Mouse (Mus musculus): ENCODE data around the gene Robo2. TPM values are rescaled to one million over a fixed set of nuclear protein-coding genes. Genes with fewer than 3 reads are reported as not detected.

Robo2 gene
- polyA plus RNA-seq, 1 experiment from 2014 or later, result 97.8 TPM

DNA sequence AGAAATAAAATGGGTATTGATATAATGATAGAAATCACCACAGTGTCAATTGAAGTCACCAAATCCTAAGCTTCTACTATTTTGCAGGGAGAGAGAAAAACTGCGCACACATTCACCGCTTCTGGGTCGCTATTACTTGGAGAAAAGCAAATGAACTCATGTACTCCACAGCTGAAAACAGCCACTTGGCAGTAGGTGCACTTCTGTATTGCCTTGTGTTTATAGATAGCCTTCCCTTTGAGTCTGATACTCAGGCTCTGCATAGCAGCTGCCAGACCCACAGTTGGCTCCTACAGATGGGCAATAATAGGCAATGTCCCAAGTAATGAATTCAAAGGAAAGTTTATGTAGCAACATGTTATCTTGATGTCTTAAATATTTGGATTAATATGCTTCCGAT, 2.1 kb downstream of the Robo2 start:
- ATAC-seq (replicated peaks; ENCODE audit: low FRiP score), result no peak
- 39% methylated on average over 4 of the region's 4 CpGs for WGBS
- H3K9ac ChIP-seq, result peak overlapping the region; percentile 58

DNA sequence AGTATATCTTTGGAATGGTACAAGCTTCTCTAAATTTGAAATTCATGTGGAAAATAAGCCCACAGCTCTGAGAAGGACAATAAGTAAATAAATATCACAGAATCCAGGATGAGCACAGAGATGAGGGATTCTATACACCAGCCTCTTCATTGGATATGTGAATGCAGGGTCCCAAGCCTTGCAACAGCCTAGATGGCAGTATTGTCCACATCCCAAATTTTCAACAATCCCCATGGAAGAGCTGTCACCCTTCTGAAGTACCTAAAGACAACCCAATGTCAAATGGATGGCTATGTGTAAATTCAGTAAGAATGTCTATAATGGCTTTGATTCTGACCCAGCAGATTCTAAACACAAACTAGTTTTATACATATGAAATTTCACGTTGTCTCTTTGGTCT, 3.1 kb downstream of the Robo2 start:
- Histone ChIP-seq H3K4me3 (replicated peaks) (peak overlapping the region; percentile 63), H3K36me3 (no peaks in the 10 kb centered on the region), H3K4me2 (peak overlapping the region; percentile 89), H3K27me3 (no peaks in the 10 kb centered on the region), H3K4me1 (peaks cover 12% of the 10 kb centered on the region), H3K27ac (no peak overlapping the region), H3K9ac (no peak overlapping the region), H3K9me3 (replicated peaks) (no peaks in the 10 kb centered on the region)
- ATAC-seq (replicated peaks; ENCODE audit: low FRiP score), result no peak
- WGBS, result 23% methylated on average over 1 of the region's 1 CpGs

More for the DNA sequence above, 2.1 kb downstream of the Robo2 start:
- peak overlapping the region; percentile 89 for H3K4me2 ChIP-seq
- peak overlapping the region; percentile 41; the same call in 1 of the 2 replicates for H3K27ac ChIP-seq
- no peaks in the 10 kb centered on the region for H3K27me3 ChIP-seq
- no peaks in the 10 kb centered on the region for H3K36me3 ChIP-seq
- H3K9me3 ChIP-seq (replicated peaks), result no peaks in the 10 kb centered on the region
- peaks cover 12% of the 10 kb centered on the region for H3K4me1 ChIP-seq
- H3K4me3 ChIP-seq (replicated peaks), result peak overlapping the region; percentile 63

DNA sequence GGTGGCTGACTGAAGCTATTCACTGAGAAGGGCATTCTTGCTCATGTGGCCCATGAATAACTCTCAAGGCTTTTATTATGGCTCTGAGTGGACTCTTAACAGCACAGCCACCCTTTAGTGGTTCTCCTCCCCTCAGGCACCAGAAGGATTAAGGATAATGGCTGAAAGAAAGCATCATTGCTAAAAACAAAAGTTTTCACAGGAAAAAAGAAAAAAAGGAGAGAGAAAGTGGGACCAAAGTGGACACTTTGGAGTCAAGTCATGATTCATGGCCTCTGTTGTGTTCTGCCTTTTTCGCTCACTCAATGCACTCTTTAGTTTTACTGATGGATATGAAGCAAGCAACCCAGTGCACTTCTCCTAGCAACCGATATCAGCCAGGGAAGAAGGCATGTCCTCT, 14.3 kb downstream of the Robo2 start:
- WGBS, result 83% methylated on average over 2 of the region's 2 CpGs
- Histone ChIP-seq H3K4me2 (no peak overlapping the region), H3K9me3 (replicated peaks) (no peaks in the 10 kb centered on the region), H3K4me3 (replicated peaks) (no peak overlapping the region), H3K27me3 (no peaks in the 10 kb centered on the region), H3K27ac (no peak overlapping the region), H3K9ac (no peak overlapping the region), H3K36me3 (0 out of 2 replicates have a peak, but pooled peaks cover 2% of the 10 kb centered on the region), H3K4me1 (no peaks in the 10 kb centered on the region)
- no peak for ATAC-seq (replicated peaks; ENCODE audit: low FRiP score)

DNA sequence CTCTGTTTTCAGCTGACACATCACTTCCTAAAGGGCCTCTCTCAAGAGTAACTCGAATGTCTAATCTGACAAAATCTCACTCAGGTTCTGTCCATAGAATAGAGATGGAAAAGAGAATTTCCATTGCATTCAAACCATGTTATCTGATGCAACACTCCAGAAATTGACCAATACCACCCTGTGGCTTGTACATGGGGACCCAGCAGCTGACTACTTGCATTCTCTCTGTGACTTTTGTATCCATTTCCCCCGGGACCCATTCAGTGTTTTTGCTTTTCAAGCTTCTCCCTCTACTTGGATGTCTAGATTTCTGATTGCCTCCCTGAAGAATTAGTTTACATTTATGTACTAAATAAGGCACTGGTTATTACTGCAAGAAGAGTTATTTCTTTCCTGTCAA, 15.9 kb downstream of the Robo2 start:
- WGBS, result 86% methylated on average over 2 of the region's 2 CpGs
- ATAC-seq (replicated peaks; ENCODE audit: low FRiP score), result no peak
- Histone ChIP-seq H3K4me2 (no peak overlapping the region), H3K27ac (no peak overlapping the region), H3K9me3 (replicated peaks) (no peaks in the 10 kb centered on the region), H3K36me3 (0 out of 2 replicates have a peak, but pooled peaks cover 2% of the 10 kb centered on the region), H3K9ac (no peak overlapping the region), H3K4me1 (no peaks in the 10 kb centered on the region), H3K4me3 (replicated peaks) (no peak overlapping the region), H3K27me3 (no peaks in the 10 kb centered on the region)

DNA sequence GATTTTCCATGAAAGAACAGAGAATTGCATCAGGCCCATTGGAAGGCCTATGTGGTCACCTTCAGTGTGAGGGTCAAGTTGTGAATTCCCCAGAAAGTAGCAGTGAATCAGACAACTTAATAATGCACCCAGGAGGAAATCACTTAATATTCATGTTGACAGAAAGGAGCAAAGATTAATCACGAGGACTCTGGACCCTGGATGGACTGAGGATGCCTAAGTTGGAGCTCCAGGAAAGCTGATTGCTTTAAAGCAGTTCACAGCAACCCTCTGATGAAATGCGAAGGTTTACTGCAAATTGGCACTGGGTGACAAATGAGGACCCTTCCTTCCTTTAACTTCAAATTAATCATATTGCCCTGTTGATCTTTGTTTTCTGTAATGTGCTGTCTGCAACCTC, 32.2 kb downstream of the Robo2 start:
- H3K27me3 ChIP-seq, result no peaks in the 10 kb centered on the region
- no peak for ATAC-seq (replicated peaks; ENCODE audit: low FRiP score)
- 45% methylated on average over 2 of the region's 2 CpGs for WGBS

DNA sequence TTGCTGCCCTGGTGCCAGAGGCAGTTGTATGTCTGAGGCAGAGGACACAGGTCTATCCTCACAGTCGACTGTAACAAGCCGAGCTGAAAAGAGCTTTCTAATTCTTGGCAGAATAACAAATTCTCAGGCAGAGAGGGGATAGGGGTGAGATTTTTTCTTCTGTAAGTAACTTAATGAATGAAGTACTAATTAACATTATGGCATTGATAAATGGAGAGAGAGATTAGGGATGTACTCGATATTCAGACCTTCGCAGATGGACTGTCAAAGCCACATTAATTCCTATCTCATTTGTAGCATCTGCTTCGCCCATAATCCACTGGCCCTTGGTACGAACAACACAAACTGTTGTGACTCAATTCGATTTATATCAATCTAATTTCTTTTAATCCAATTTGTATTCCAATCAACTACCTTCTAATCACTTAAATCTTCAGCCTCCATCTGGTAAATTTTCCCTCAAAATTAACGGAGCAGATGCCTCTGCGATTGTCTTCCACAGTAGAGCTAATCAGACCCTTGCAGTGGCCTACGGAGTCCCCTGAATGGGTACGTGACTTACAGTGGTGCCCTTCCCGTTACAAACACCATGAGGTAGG, 36.2 kb downstream of the Robo2 start:
- H3K4me3 ChIP-seq (replicated peaks), result no peak overlapping the region

More for the DNA sequence above, 32.2 kb downstream of the Robo2 start:
- H3K4me3 ChIP-seq (replicated peaks), result no peak overlapping the region
- H3K4me1 ChIP-seq, result no peaks in the 10 kb centered on the region
- no peak overlapping the region for H3K9ac ChIP-seq
- H3K27ac ChIP-seq, result no peak overlapping the region
- H3K36me3 ChIP-seq, result no peaks in the 10 kb centered on the region
- H3K4me2 ChIP-seq, result no peak overlapping the region
- no peaks in the 10 kb centered on the region for H3K9me3 ChIP-seq (replicated peaks)

DNA sequence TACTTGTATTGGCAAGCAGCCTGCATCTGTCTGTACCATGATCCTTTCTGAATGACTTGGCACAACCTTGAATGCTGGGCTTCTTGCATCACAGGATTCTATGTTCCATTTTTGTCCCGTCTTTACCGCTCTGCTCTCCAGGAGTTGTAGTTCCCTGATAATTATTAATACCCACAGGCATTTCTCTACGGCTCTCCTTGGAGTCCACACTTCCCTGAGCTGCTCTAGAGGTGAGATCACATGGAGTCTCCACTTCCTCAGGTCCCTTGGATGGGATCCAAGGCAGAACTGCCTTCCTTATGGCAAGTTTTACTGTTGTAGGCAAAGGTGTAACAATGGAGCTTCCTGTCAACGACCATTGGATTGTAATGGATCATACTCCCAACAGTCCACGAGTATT, 37.1 kb downstream of the Robo2 start:
- no peaks in the 10 kb centered on the region for H3K9me3 ChIP-seq (replicated peaks)
- no peak for ATAC-seq (replicated peaks; ENCODE audit: low FRiP score)
- WGBS, result 73% methylated on average over 5 of the region's 5 CpGs

More for the DNA sequence above, 36.2 kb downstream of the Robo2 start:
- Histone ChIP-seq H3K36me3 (no peaks in the 10 kb centered on the region), H3K4me2 (no peak overlapping the region), H3K27me3 (no peaks in the 10 kb centered on the region), H3K27ac (no peak overlapping the region), H3K4me1 (no peaks in the 10 kb centered on the region), H3K9ac (no peak overlapping the region), H3K9me3 (replicated peaks) (no peaks in the 10 kb centered on the region)
- ATAC-seq (replicated peaks; ENCODE audit: low FRiP score), result no peak
- 83% methylated on average over 12 of the region's 12 CpGs for WGBS

DNA sequence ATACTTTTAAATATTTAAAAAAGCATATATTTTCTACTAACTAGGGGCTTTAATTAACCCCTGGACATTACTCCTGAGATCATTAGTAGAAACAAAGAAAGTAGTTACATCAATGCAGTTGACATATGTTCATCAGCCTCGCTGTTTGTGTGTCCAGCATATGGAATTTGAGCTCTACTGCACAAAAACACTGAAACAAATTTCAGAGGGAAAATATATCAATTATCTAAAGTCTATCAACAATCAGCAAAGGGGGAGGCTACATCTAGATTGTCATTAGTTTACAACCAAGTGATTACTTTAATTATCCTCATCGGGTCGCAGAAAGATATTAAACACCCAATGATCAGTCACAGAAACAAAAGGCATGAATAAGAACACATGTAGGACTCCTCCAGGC, 38.2 kb downstream of the Robo2 start:
- 68% methylated on average over 3 of the region's 3 CpGs for WGBS
- ATAC-seq (replicated peaks; ENCODE audit: low FRiP score), result no peak
- Histone ChIP-seq H3K36me3 (no peaks in the 10 kb centered on the region), H3K9me3 (replicated peaks) (no peaks in the 10 kb centered on the region), H3K4me1 (no peaks in the 10 kb centered on the region), H3K27ac (no peak overlapping the region), H3K9ac (no peak overlapping the region), H3K4me3 (replicated peaks) (no peak overlapping the region), H3K4me2 (no peak overlapping the region), H3K27me3 (no peaks in the 10 kb centered on the region)

More for the DNA sequence above, 37.1 kb downstream of the Robo2 start:
- Histone ChIP-seq H3K9ac (no peak overlapping the region), H3K27ac (no peak overlapping the region), H3K27me3 (no peaks in the 10 kb centered on the region), H3K36me3 (no peaks in the 10 kb centered on the region), H3K4me3 (replicated peaks) (no peak overlapping the region), H3K4me2 (no peak overlapping the region), H3K4me1 (no peaks in the 10 kb centered on the region)

DNA sequence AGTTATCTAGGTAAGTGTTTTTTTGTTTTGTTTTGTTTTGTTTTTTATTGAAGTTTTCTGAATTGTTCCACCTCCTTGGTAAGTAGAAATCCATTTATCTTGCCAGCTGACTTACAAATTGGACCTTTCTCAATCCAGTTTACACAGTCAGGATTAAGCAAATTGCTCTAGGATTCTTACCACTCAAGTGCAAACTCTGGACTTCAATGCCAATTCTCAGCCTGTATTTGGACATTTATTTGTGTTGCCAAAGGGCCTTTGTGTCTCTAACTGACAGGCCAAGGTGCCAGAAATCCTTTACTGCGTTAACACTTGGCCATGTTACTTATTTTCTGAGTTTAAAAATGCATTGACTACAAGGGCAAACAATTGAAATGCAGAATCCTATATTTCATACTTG, 38.7 kb downstream of the Robo2 start:
- H3K4me3 ChIP-seq (replicated peaks), result no peak overlapping the region
- no peaks in the 10 kb centered on the region for H3K4me1 ChIP-seq
- no peak overlapping the region for H3K4me2 ChIP-seq
- no peak for ATAC-seq (replicated peaks; ENCODE audit: low FRiP score)
- H3K36me3 ChIP-seq, result no peaks in the 10 kb centered on the region
- no peaks in the 10 kb centered on the region for H3K9me3 ChIP-seq (replicated peaks)
- no peaks in the 10 kb centered on the region for H3K27me3 ChIP-seq
- H3K9ac ChIP-seq, result no peak overlapping the region
- no peak overlapping the region for H3K27ac ChIP-seq
- 91% methylated on average over 1 of the region's 1 CpGs for WGBS

DNA sequence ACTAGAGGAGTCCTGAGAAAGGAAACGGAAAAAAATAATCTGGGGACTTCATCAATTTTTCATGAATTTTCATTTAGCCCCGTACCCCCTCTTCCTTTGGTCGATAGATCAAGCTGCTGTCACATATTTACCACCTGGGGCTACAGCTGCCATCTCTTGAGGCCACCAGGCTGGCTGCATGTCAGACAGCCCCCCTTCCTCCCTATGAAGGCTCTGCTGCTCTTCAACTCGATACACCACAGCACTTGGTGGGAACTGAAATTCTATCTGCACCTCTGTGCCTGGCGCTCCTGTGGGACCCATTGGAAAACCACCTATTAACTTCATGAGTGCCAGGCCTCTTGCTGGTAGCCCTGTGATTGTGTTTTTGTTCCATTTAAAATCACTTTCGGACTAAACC, 63.2 kb downstream of the Robo2 start:
- no peaks in the 10 kb centered on the region for H3K9me3 ChIP-seq (replicated peaks)
- H3K4me2 ChIP-seq, result no peak overlapping the region
- peaks cover 5% of the 10 kb centered on the region; the same call in 1 of the 2 replicates for H3K36me3 ChIP-seq
- WGBS, result 48% methylated on average over 6 of the region's 6 CpGs
- H3K9ac ChIP-seq, result no peak overlapping the region
- ATAC-seq (replicated peaks; ENCODE audit: low FRiP score), result peak; percentile 82
- H3K4me3 ChIP-seq (replicated peaks), result no peak overlapping the region
- no peaks in the 10 kb centered on the region for H3K27me3 ChIP-seq
- no peak overlapping the region for H3K27ac ChIP-seq
- H3K4me1 ChIP-seq, result no peaks in the 10 kb centered on the region

DNA sequence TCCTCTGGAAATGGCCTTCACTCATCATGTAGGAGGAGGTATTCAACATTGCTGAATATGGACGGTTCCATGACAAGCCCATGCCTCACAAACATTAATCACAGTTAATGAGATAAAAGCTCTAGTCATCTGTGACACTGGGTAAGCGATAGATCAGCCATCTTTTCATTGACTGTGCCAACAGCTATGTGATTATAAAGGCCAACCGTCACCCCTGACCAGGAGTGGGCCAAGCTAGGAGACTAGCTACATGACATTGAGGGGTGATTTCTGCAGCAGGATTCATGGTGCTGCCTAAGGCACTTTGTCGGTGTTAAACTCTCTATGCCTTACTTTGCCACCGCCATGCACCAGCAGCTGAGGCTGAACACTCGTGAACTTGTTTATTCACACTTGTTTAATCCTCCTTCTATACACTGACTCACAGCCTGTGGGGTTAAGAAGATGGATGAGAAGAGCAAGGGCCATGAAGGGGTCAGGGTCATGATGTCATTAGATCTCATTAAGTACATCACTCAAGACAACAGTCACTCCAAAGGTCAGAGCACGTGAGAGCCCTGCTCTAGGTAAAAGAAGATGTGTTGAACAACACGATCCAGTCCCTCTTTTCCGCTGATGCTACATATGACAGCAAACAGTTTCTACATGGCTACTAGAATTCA, 72.5 kb downstream of the Robo2 start:
- no peaks in the 10 kb centered on the region for H3K9me3 ChIP-seq (replicated peaks)
- H3K4me2 ChIP-seq, result no peak overlapping the region
- H3K27me3 ChIP-seq, result no peaks in the 10 kb centered on the region
- H3K4me3 ChIP-seq (replicated peaks), result no peak overlapping the region
- WGBS, result 56% methylated on average over 9 of the region's 9 CpGs
- H3K9ac ChIP-seq, result no peak overlapping the region
- no peaks in the 10 kb centered on the region for H3K36me3 ChIP-seq
- H3K4me1 ChIP-seq, result no peaks in the 10 kb centered on the region
- no peak for ATAC-seq (replicated peaks; ENCODE audit: low FRiP score)
- H3K27ac ChIP-seq, result no peak overlapping the region

DNA sequence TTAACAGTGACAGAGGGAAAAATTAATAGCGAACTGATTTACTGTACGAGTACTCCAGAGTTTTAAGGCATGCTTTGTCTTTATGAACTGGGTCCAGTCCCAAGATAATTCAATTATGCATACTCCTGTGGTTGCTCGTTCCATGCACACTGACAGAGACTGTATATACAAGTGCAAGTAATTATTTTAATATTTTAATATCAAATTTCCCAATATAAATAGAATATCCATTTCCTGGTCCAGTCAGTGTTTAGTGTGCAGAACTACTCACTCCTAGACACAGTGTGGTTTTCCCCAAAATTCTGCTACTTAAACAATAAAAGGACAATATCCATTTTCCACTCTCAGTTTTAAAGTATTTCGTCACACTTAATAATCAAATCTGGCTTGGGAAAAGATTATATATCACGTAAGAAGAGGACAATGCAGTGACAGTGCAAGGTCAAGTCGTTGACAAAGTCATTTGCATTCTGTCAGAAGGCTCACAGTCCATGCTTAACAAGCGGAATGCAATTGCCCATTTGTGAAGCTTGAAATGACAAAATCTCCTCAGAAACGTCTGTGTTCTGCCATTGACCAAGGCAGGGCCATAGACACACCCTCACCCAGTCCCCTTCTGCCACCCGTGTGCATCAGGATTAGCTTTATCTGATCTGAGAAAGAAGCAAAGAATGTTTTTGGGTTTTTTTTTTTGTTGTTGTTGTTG, 89.8 kb downstream of the Robo2 start:
- no peaks in the 10 kb centered on the region for H3K27me3 ChIP-seq
- H3K27ac ChIP-seq, result no peak overlapping the region
- no peak overlapping the region for H3K4me3 ChIP-seq (replicated peaks)
- no peak for ATAC-seq (replicated peaks; ENCODE audit: low FRiP score)
- H3K9ac ChIP-seq, result no peak overlapping the region
- H3K4me1 ChIP-seq, result no peaks in the 10 kb centered on the region
- H3K4me2 ChIP-seq, result no peak overlapping the region
- H3K9me3 ChIP-seq (replicated peaks), result no peaks in the 10 kb centered on the region
- WGBS, result 70% methylated on average over 9 of the region's 9 CpGs
- no peaks in the 10 kb centered on the region for H3K36me3 ChIP-seq
